Mouse (Mus musculus) adrenal gland, adult 2 months (tissue): Measurements from ENCODE around the gene Lypd3. TPM values are rescaled to one million over a fixed set of nuclear protein-coding genes. Genes with fewer than 3 reads are reported as not detected.

Source experiments
- DNase-seq: peaks from one replicate; pipeline ENCODE4 v3.0.0; 2021
- long read RNA-seq: library from polyadenylated mRNA; stranded (forward); transcript quantifications from one replicate; pipeline ENCODE4 v2.0.0, GENCODE M21; 2021
- polyA plus RNA-seq: library from polyadenylated mRNA; depleted of rRNA; stranded (reverse); fragments of >200 nt; gene quantifications from 2 replicates; pipeline ENCODE4 v1.2.3, GENCODE M21; 2012; rRNA removed
- total RNA-seq, 2 experiments: library from RNA; stranded (reverse); gene quantifications; 2 replicates each; pipeline ENCODE4 v1.2.3; 2021

The Lypd3 gene
- total RNA-seq (under 1 TPM; 0.79 to 0.84 TPM), polyA plus RNA-seq (1.9 TPM in 2 replicates)
- long read RNA-seq, partial matches to known transcripts: 0 of 1 reads
- long read RNA-seq, other reads (novel, unspliced or antisense): 0 of 1 reads

DNA sequence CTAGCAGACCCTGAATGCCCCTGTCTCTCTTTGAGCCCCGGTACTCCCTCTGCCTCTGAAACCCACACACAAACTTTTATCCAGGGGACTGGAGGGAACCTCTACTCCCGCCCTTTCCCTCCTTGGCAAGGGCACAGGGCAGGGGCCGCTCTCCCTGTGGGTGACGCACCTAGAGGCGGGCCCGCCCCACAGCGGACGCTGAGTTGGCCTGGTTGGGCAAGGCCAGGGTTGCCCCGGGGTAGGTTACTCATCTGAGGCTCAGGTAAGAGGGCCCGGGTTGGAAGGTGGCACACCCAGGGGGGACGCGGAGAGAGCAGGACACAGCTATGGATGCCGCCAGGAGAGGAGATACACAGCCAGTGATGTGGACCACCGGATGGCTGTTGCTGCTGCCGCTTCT is at the start of gene Lypd3:
TSS of gene Lypd3 (plus strand) at position 287 of the 400 bp plus-strand sequence.
- no peak for DNase-seq

DNA sequence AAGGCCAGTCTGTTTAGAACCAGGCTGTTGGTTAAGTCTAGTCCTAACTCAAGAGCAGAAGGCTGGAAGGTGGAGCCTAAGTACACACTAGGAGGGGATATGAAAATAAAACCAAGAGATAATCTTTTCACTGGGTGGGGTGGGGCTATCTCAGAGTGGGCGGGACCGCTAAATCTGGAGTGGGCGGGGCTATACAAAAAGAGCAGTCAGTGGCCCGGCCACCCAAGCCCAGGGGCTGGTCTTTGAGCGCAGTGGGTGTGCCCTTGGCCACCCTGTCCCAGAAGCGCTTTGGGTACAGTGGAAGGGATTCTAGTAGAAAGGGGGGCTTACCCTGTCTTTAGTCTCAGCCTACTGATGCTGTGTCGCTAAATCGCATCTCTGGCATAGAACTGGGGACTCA is 49.5 kb upstream of the Lypd3 start:
- DNase-seq: no peak

DNA sequence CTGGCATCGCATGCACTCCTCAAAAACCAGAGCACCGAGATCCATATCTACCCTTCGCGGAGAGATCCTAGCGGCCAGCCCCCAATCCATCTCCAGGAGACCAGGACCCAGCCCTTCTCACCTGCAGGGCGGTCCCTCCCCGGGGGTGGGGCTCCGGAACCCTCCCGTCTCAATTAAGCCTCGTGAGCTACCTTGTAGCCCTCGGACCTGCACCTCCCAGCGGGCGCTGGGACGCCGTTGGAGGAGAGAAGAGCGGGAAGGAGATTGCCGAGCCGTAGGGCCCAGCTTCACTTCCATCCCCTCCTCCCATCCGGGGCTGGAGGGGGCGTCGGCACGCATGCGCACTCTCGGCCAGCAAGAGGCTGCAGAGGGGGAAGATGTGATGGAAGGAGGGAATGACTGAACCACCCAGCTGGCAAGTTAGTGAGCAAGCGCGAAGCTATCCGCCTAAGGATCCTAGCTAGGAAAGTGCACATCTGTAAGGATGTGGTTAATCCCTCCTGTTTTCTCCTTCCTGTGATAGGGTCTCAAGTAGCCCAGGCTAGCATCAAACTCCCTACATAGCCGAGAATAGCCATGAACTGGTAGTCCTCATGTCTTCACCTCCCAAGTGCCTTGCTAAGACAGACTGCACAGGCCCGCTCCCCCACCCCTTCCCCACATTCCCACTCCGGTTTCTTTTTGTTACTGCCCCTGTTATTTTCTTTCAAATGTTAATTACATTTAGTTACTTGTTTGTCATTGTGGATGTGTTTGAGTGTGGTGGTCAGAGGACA is 48.8 kb upstream of the Lypd3 start, which contains the start of the genes Ethe1 and Zfp575:
TSS of gene Ethe1 (plus strand) at position 214 of the 776 bp plus-strand sequence.
TSS of gene Zfp575 (minus strand) at position 312 of the 776 bp plus-strand sequence.
- DNase-seq: no peak

DNA sequence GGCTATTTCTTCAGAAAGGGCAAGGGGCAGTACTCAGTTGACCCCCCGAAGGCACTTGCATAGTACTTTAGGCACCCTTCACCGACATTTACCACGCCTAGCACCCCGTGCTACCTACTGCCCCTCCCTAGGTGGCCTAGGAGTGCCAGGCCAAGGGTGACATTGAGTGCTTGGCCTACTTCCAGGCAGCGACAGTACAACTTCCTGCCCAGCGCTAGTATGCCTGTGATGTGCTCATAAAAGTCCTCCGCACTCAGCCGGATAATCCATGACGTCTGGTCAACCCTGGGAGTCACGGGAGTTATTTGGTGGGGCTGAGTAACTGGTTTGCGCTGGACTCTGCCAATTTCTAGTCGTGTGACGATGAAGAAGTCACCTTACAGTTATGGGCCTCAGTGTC is 48.0 kb upstream of the Lypd3 start:
- DNase-seq: peak; percentile 78

GRCm38 (mm10) chr7:24591735-24592134 is 44.6 kb upstream of the Lypd3 start:
- no peak for DNase-seq

- no peak for DNase-seq
Measured at GRCm38 (mm10) chr7:24592163-24592562, 44.2 kb upstream of the Lypd3 start.

DNA sequence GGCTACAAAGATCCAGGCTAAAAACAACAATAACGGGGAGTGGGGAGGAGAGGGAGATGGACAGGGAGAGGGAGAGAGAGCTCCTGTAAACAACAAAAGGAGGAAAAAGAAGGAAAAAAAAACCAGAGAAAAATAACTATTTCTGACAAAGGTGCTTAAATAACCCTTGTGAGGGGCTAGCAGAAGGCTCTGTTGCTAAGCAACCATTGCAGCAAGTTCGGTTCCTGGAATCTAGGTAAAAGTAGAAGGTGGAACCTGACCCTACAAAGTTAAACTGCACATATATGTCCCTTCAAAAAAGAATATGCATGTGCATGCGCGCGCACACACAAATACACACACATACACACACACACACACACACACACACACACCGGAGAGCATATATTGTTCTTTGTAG is 43.6 kb upstream of the Lypd3 start:
- DNase-seq: no peak

DNA sequence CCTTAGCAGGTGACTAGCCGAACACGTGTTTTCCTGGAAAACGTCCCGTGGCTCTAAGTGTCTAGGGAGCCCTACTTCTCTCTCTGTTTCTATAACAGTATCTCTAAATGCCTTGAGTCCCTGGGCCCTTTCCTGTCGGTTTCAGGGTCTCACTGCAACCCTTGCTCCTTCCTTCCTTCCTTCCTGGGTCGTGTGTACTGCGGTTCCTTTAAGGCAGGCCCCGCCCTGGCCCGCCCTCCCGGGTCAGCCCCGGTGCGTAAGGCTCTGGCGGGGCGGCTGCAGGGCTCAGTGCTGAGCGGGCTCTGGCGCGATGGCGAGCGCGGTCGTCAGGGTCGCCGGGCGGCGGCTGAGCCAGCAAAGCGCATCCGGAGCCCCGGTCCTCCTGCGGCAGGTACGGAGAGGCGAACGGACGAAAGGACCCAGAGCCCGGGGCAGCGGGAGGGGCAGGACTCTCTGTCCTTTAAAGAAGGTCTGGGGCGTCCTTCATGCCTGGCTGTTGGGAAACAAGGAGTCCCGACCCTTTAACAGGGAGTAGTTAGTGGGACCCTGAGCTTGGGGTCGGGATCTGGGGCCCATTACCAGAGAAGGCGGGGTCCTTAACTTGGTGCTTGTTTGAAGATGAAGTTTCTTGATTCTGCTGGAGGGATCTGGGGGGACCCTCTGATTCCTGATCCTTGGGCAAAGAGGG is 42.6 kb upstream of the Lypd3 start:
- peak; percentile 90 for DNase-seq

GRCm38 (mm10) chr7:24594309-24594803 is 42.0 kb upstream of the Lypd3 start:
- DNase-seq: no peak

- DNase-seq: no peak
Measured at GRCm38 (mm10) chr7:24595464-24595863, 40.9 kb upstream of the Lypd3 start.

DNA sequence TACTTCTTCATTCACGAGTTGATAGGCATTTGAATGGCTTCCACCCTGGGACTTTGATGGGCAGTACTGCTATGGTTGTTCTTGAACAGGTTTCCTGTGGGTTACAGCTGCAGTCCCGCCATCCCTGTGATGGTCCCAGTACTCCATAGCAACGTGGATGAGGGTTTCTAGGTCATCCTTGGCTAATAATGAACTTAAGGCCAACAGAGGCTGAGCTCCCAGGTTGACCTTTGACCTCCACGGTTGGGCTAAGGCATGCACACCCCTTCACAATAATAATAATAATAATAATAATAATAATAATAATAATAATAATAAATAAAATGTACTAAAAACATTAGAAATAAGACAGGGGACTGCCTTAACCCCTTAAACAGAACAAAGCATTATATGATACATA is 38.2 kb upstream of the Lypd3 start:
- no peak for DNase-seq

DNA sequence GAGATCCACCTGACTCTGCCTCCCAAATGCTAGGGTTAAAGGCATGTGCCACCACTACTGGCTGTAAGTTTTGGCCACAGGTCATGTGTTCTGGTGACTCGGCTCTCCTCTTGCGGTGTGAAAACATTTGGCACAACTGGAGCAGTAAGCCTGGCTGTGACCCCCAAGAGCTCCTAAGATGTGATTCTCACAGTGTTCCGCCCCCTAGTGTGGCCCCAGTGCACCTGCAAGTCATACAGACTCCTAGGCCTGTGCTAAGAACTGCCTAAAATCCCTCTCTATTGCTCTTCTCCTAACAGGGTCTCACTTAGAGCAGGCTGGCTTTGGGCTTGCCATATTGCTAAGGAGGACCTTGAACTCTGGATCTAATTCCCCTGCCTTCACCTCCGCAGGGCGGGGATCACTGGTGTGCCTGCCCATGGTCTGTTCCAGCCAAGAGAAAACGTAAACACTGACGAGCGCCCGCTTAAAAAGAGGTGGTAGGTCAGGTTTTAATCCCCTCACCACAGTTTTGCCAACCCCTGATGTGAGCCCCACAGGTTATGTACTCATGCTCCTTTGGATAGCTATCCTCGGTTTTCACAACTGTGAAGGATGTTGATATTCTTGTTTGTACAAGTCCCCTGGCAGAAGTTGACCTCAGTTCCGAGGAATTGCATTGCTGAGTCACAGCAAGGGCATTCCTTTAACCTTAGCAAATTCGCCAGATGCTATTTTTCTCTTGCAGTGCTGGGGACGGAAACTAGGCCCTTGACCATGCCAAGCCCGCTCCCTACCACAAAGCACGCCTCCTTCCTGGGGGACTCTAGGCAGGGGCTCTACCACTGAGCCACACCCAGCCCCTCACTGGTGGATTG is 36.9 kb upstream of the Lypd3 start:
- peak; percentile 68 for DNase-seq

DNA sequence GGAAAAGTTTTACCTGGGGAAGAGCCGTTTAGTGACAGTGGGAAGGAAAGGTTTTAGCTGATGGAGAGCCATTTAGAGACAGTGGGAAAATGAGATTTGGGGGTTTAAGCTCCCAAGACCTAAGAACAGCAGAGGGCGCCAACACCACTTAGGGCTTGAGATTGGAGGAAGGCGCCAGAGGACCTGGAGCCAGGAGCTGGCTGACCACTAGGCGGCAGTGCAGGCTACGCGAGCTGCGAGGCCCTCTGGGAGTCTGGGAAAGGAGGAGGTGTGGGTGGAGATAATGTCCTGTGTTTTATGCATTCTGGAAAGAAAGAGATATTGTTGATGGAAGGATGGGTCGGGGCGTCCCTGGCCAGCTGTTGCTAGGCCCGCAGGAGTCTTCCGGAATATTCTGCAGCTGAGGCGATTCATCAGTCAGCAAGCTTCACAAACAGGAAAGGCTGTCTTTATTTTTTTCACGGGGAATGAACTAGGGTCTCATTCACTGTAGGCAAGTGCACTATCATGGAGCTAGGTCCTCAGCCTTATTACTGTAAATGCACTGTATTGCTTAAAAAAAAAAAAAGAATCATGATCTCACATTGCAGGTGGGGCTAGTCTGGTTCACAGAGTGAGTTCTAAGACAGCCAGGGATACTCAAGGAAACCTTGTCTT is 35.3 kb upstream of the Lypd3 start:
- peak; percentile 95 for DNase-seq

DNA sequence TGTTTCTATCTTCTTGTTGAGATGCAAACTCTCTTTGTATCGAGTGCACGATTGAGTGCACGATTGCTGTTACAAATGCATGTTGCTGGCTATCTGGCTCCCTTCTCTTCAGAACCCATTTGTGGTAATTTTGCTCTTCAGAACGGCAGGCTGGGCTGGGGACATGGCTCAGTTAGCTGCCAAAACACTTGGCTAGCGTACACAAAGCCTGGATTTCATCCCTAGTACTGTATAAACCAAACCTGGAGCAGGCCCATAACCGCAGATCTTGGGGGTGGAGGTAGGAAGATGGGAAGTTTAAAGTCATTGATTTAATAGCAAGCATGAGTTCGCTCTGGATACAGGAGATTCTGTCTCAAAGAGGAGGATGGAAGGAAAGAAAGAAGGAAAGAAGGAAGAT is 30.8 kb upstream of the Lypd3 start:
- DNase-seq: no peak

DNA sequence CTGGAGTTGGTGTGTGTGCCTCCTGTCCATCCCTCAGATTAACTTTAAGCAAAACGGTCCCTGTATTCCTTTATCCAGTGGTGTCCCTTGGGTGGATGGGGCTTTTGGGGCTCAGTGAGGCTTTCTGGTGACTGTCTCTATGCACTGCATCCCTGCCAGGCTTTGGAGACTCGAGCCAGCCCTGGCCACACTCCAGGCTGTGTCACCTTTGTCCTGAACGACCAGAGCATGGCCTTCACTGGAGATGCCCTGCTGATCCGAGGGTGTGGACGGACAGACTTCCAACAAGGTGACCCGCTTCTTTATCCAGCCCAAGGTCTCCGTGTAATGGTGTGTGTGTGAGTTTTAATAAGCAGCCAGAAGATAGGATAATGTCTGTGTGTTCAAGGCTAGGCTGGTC is 30.3 kb upstream of the Lypd3 start:
- DNase-seq: no peak

DNA sequence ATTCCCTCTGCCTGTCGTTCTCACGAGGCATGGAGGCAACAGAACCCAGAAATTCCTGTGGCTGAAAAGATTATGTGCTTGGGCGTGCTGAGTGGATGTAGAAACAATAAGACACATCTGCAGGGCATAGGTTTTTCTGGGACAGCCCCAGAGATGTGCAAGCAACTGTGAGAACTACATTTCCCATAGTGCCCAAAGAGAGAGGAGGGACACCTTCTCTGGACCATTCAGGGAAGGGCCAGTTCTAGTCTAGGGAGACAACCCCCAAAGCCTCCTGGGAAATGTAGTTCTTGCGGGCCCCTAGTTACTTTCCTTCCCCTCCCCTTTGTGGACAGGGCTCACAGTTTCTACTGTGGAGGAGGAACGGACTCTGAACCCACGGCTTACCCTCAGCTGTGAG is 28.3 kb upstream of the Lypd3 start:
- DNase-seq: peak; percentile 66

DNA sequence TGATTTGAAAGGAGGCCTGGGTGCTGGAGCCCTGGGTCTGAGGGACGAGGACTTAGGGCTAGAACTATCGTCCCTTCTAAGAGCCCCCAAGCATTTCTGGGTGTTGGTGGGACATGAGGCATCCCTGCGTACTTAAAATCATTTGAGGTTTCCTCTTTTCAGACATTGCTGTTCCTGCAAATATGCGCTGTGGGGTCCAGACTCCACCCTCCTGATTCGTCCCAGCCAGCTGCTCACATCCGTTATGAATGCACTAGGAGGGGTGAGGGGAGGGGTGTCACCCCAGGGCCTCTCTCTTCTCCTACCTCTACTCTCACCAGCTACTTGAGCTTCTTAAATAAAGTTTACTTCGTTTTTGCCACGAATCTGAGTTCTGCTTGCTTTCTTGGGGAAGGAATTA is 27.8 kb upstream of the Lypd3 start:
- DNase-seq: no peak

DNA sequence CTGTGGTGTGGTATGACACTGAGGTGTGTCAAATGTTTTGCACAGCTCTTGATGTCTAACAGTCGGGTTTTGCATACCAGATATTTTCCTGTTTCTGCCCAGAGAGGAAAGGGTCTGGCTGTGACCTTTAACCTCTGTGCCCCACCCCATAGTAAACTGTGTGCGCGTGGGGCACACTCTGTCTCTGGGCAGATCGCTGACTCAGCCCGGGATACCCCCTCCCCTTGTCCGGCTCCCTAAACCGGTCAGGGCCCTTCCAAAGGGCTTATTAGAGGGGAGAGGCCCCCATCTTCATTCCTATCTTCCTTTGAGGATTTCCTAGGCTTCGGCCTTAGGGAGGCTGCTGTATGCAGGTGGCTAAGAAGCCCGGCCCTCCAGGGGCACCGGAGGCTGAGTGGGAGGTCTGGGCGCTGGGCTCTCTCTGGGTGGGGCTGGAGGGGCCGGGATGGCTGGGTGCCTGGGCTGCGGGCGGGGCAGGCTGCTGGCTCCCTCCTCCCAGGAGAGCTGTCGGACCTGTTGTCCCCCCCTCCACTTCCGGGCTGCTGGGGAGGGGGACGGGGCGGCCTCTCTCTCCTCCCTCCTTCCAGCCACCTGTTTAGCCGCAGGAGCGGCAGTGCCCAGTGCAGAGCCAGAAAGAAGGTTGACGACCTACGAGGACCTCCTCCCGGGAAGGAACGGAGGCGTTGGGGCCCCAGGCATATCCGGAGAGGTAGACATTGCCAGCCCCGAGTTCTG is 26.0 kb upstream of the Lypd3 start, which contains the start of gene Phldb3:
TSS of gene Phldb3 (plus strand) at position 620 of the 735 bp plus-strand sequence.
- DNase-seq: peak; percentile 38

DNA sequence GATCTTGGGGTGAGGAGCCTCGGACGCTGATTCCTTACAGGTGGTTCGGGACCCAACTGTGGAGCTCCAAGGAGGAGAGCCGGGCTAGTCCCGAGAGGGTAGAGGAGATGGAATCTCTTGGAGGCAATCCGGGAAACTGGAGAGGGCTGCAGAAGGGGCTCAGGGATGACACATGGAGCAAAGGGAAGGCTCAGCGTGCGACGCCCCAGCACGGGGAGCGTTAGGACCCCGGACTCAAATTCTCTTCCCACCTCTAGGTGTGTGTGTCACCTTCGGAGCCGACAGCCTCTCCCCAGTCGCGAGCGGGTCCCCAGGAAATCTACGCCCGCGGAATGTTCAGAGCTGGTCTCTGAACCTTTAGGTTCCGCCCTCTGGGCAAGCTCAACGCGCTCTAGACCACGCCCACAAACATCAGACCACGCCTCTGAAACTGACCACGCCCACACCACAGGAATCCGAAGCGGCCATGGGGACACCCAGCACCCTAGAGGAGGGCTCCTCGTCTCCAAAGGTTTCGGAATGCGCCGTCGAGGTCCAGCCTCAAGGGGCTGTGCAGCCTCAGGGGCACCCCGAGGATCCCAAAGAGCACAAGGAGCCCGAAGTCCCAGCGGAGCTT is 25.4 kb upstream of the Lypd3 start:
- peak; percentile 96 for DNase-seq

DNA sequence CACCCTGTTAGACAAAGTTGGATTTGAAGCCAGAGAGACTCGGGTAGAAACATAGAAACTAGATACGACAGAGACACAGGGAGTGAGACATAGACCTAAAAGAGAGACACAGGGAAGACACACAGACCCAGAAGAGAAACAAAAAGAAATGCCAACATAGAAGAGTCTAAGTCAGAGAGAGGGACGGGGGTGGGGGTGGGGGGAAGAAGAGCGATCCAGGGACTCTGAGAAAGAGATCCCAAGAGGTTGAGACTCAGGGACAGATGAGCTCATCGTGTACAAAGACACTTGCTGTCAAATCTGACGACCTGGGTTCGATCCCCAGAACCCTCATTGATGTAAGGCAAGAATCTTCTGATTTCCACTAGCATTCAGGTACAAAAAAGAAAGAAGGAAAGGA is 24.6 kb upstream of the Lypd3 start:
- DNase-seq: no peak
